In genomic region chr8:11397126-11397525, GRCm38 (mm10) we compare ENCODE assay signal across 22 mouse cellular contexts.
DNase-seq lines count a peak whose midpoint lies in the region; ATAC-seq lines count a peak whose summit lies in the region.
"Had no signal": no experiment of that assay in that cellular context is flagged by ENCODE, and none has a peak within 500 bp of the region (broad histone marks: within the 10 kb centered on the region; RNA-seq: fewer than 3 reads in every experiment).

No protein-coding gene starts in this region.

- ATAC-seq in kidney, embryonic 16.5 days (ENCODE audit: low FRiP score, low TSS enrichment), result no peak
- no peak for ATAC-seq in lung, embryonic 16.5 days (ENCODE audit: low read depth)
- ATAC-seq: activated CD4-positive, CD25-positive, alpha-beta regulatory T cell, adult 4 months; forebrain, embryonic 15.5 days; Patski had no signal

- peak overlapping the region; percentile 3; the same call in 1 of the 2 replicates for H3K27ac ChIP-seq in kidney, embryonic 16.5 days (ENCODE audit: low read length)
- peak overlapping the region; percentile 15; the same call in 1 of the 2 replicates for H3K27ac ChIP-seq in lung, embryonic 16.5 days (ENCODE audit: low read length)
- peak overlapping the region; percentile 86 for H3K27ac ChIP-seq in brown adipose tissue, adult 24 weeks (replicated peaks; ENCODE audit: low read depth, low read length)
- H3K27ac ChIP-seq: embryonic facial prominence, embryonic 15.5 days; forebrain, embryonic 15.5 days; hindbrain, embryonic 12.5 days had no signal

- peaks cover 1% of the 10 kb centered on the region; the same call in 1 of the 2 replicates for H3K9me3 ChIP-seq in kidney, embryonic 16.5 days (ENCODE audit: low read length)
- H3K9me3 ChIP-seq in lung, embryonic 16.5 days (ENCODE audit: control insufficient read depth, low read length), result no peaks in the 10 kb centered on the region
- H3K9me3 ChIP-seq: embryonic facial prominence, embryonic 15.5 days; forebrain, embryonic 15.5 days; hindbrain, embryonic 12.5 days had no signal

- H3K36me3 ChIP-seq in kidney, embryonic 16.5 days (ENCODE audit: insufficient read depth, low read length), result peaks cover 18% of the 10 kb centered on the region; the same call in 1 of the 2 replicates
- peaks cover 4% of the 10 kb centered on the region; the same call in 1 of the 2 replicates for H3K36me3 ChIP-seq in lung, embryonic 16.5 days (ENCODE audit: control insufficient read depth, insufficient read depth, low read length)
- H3K36me3 ChIP-seq: forebrain, embryonic 15.5 days; hindbrain, embryonic 12.5 days had no signal

- peaks cover 57% of the 10 kb centered on the region for H3K4me1 ChIP-seq in kidney, embryonic 16.5 days (ENCODE audit: insufficient read depth, low read length)
- peaks cover 63% of the 10 kb centered on the region for H3K4me1 ChIP-seq in lung, embryonic 16.5 days (replicated peaks; ENCODE audit: control insufficient read depth, insufficient read depth, low read length)
- H3K4me1 ChIP-seq in brown adipose tissue, adult 24 weeks (ENCODE audit: control insufficient read depth, insufficient read depth, insufficient read length, low read length), result peaks cover 47% of the 10 kb centered on the region

- no peak overlapping the region for H3K4me3 ChIP-seq in kidney, embryonic 16.5 days (ENCODE audit: low read length)
- H3K4me3 ChIP-seq in lung, embryonic 16.5 days (ENCODE audit: low read length), result no peak overlapping the region
- no peak overlapping the region for H3K4me3 ChIP-seq in brown adipose tissue, adult 24 weeks (ENCODE audit: insufficient read depth, low read depth, low read length)
- H3K4me3 ChIP-seq: embryonic facial prominence, embryonic 15.5 days; erythroblast, embryonic 14.5 days; forebrain, embryonic 15.5 days; hindbrain, embryonic 12.5 days had no signal

- DNase-seq in kidney, adult 18-20 months, result no peak
- DNase-seq in lung, postnatal 14 days, result no peak
- no peak for DNase-seq in thymus, postnatal 36 days
- DNase-seq in cerebellum, adult 11 months, result no peak
- DNase-seq: adrenal gland, adult 2 months; adrenal gland, postnatal 25 days; cerebellum, adult 8-10 months; cerebellum, postnatal 14 days; embryo, embryonic 11 days; gastrocnemius, postnatal 36 days; heart, adult 11 months; heart, postnatal 10 days; heart, postnatal 4 days had no signal

- WGBS in kidney, embryonic 16.5 days, result 78% methylated on average over 9 of the region's 9 CpGs
- WGBS in lung, embryonic 16.5 days, result 68% methylated on average over 9 of the region's 9 CpGs

- no peak overlapping the region for H3K4me2 ChIP-seq in kidney, embryonic 16.5 days (replicated peaks; ENCODE audit: low read depth, low read length)
- no peak overlapping the region for H3K4me2 ChIP-seq in lung, embryonic 16.5 days (ENCODE audit: low read depth, low read length)
- H3K4me2 ChIP-seq: embryonic facial prominence, embryonic 15.5 days; forebrain, embryonic 15.5 days; hindbrain, embryonic 12.5 days had no signal

- no peak overlapping the region for H3K9ac ChIP-seq in kidney, embryonic 16.5 days (replicated peaks; ENCODE audit: low read length)
- no peak overlapping the region for H3K9ac ChIP-seq in lung, embryonic 16.5 days (ENCODE audit: low read length)
- H3K9ac ChIP-seq: embryonic facial prominence, embryonic 15.5 days; forebrain, embryonic 15.5 days; hindbrain, embryonic 12.5 days had no signal

- H3K27me3 ChIP-seq in kidney, embryonic 16.5 days (ENCODE audit: insufficient read depth, low read length), result no peaks in the 10 kb centered on the region
- H3K27me3 ChIP-seq in lung, embryonic 16.5 days (ENCODE audit: control insufficient read depth, insufficient read depth, low read depth, low read length), result no peaks in the 10 kb centered on the region
- H3K27me3 ChIP-seq: embryonic facial prominence, embryonic 15.5 days; forebrain, embryonic 15.5 days; Patski had no signal

Comparison
In these comparisons a context has a peak if more than half of its experiments do, and no peak if none do; other contexts are left out.
1. H3K27ac ChIP-seq: peak in every context shown above with its lines; median percentile 86 in brown adipose tissue, adult 24 weeks; 15 in lung, embryonic 16.5 days; 3 in kidney, embryonic 16.5 days.